ENCODE assay signal across 24 mouse cellular contexts in genomic region chr4:120047060-120047459, GRCm38 (mm10). TPM values are rescaled to one million over a fixed set of nuclear protein-coding genes. Genes with fewer than 3 reads are reported as not detected.
DNase-seq lines count a peak whose midpoint lies in the region; ATAC-seq and TF ChIP-seq lines count a peak whose summit lies in the region.
"Had no signal": no experiment of that assay in that cellular context is flagged by ENCODE, and none has a peak within 500 bp of the region (broad histone marks: within the 10 kb centered on the region; RNA-seq: fewer than 3 reads in every experiment).

No protein-coding gene starts in this region.

- TF ChIP-seq CTCF in layer of hippocampus, adult 2 months (conservative IDR thresholded peaks at IDR 0.05) = no peak

- no peak for DNase-seq in frontal cortex, postnatal 14 days (ENCODE audit: low spot score in 2 of 2)
- peak; percentile 34 to 36 for DNase-seq in layer of hippocampus, adult 2 months (ENCODE audit: low spot score in 2 of 2)
- DNase-seq in layer of hippocampus, adult 9-10 months (ENCODE audit: low spot score) = no peak
- peak; percentile 38 for DNase-seq in right cerebral cortex, adult 18-20 months
- DNase-seq in right cerebral cortex, postnatal 4 days = no peak
- DNase-seq in thymus, postnatal 0 days (ENCODE audit: low spot score) = no peak
- DNase-seq: B cell, adult 2 months; cerebellum, adult 9-10 months; gastrocnemius, postnatal 25 days; kidney, adult 8-10 months; kidney, postnatal 25 days; liver; liver, postnatal 0 days; lung, postnatal 14 days had no signal

- peak; percentile 66 for ATAC-seq in frontal cortex, adult (ENCODE audit: low TSS enrichment)
- ATAC-seq: inflammation-experienced regulatory T-cells, adult 6 months; liver, postnatal 0 days; Patski had no signal

- H3K4me3 ChIP-seq in layer of hippocampus, adult 2 months = no peak overlapping the region
- H3K4me3 ChIP-seq: megakaryocyte, embryonic 14.5 days; neural tube, embryonic 12.5 days had no signal

- H3K27ac ChIP-seq in layer of hippocampus, adult 2 months = peak overlapping the region; percentile 79
- H3K27ac ChIP-seq: neural tube, embryonic 12.5 days had no signal

RNA-seq across cellular contexts. Expression of gene AL607142.1, which starts 17.7 kb away (rescaled TPM):
- not detected for total RNA-seq in layer of hippocampus, adult 2 months (2021)
- not detected in 2 replicates for polyA plus RNA-seq in thymus, postnatal 0 days (2015; fragmentation: Nextera tagmentation; extraction: Ambion mirVana)
- total RNA-seq: adrenal gland, postnatal 4 days; gastrocnemius, postnatal 25 days; left cerebral cortex, adult 8-10 months; monocyte, adult 5-6 weeks had no signal
- polyA plus RNA-seq: hindbrain, embryonic 11.5 days; inflammation-experienced regulatory T-cells, adult 6 months; liver, postnatal 0 days; neural tube, embryonic 12.5 days; Patski; small intestine, adult 2 months had no signal

Comparison
In these comparisons a context has a peak if more than half of its experiments do, and no peak if none do; other contexts are left out.
1. DNase-seq: peak in layer of hippocampus, adult 2 months (2 of 2) and right cerebral cortex, adult 18-20 months (single experiment); none in frontal cortex, postnatal 14 days (0 of 2), layer of hippocampus, adult 9-10 months (single experiment), right cerebral cortex, postnatal 4 days (single experiment) and thymus, postnatal 0 days (single experiment).